In the genomic region with DNA sequence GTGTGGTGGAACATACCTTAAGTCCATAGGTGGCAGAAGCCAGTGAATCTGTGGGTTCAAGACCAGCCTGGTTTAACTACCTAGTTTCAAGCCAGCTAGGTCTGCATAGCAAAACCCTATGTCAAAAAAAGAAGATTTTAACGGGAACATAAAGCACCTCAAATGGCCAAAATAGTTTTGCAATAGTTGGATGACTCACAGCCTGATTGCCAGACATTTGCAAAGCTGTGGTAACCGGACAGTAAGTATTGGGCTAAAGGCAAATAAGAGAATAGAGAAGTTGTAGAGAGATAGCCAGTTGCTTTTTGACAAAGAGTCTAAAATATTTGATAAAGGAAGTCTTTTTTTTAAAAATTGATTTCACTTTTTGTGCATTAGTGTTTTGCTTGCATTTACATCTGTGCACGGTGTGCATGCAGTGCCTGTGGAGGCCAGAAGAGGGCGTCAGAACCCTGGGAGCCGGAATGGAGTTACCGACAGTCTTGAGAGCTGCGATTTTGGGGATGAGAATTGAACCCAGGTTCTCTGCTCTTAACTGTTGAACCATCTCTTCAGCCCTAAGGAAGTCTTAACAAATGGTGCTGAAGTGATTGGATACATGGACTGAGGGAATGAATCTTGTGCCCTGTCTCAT, we compare ENCODE assay signal across 8 mouse cellular contexts. TPM values are rescaled to one million over a fixed set of nuclear protein-coding genes. Genes with fewer than 3 reads are reported as not detected.
A peak's percentile ranks its signal among the peaks of the same experiment; 100 is the strongest.
DNase-seq lines count a peak whose midpoint lies in the region; ATAC-seq and TF ChIP-seq lines count a peak whose summit lies in the region.

A gene (minus strand): TSS at position 75 of the 634 bp plus-strand sequence.

- no peaks in the 10 kb centered on the region for H3K36me3 ChIP-seq in forebrain, embryonic 16.5 days (ENCODE audit: control insufficient read depth, insufficient read depth)
- H3K36me3 ChIP-seq in forebrain, embryonic 14.5 days (ENCODE audit: control insufficient read depth, insufficient read depth, low read length), result no peaks in the 10 kb centered on the region
- no peaks in the 10 kb centered on the region for H3K36me3 ChIP-seq in CH12.LX (replicated peaks in 1 of 2; ENCODE audit: control insufficient read depth in 1 of 2, insufficient read depth in 1 of 2, low read length in 1 of 2)

- no peak within 1 kb of the TSS for H3K4me2 ChIP-seq in forebrain, embryonic 16.5 days (ENCODE audit: low read length)
- no peak within 1 kb of the TSS for H3K4me2 ChIP-seq in forebrain, embryonic 14.5 days (ENCODE audit: low read length)
- no peak within 1 kb of the TSS for H3K4me2 ChIP-seq in CH12.LX (ENCODE audit: insufficient read depth, low read depth, poor library complexity, severe bottlenecking)

- H3K79me2 ChIP-seq in CH12.LX (replicated peaks; ENCODE audit: control insufficient read depth, extremely low read depth, insufficient read depth, poor library complexity, severe bottlenecking), result no peaks in the 10 kb centered on the region

- H3K9ac ChIP-seq in forebrain, embryonic 16.5 days (replicated peaks; ENCODE audit: low read depth, low read length), result no peak within 1 kb of the TSS
- no peak within 1 kb of the TSS for H3K9ac ChIP-seq in forebrain, embryonic 14.5 days (ENCODE audit: low read length)
- no peak within 1 kb of the TSS for H3K9ac ChIP-seq in CH12.LX (ENCODE audit: insufficient read depth, low read depth)

- H3K27ac ChIP-seq in forebrain, embryonic 16.5 days (ENCODE audit: low read length), result no peak within 1 kb of the TSS
- no peak within 1 kb of the TSS for H3K27ac ChIP-seq in forebrain, embryonic 14.5 days (ENCODE audit: low read depth, low read length)
- H3K27ac ChIP-seq in CH12.LX (ENCODE audit: insufficient read depth, low read depth), result no peak within 1 kb of the TSS
- H3K27ac ChIP-seq in cortical plate, adult 2 months (ENCODE audit: insufficient read depth, low read length), result no peak within 1 kb of the TSS

- H3K4me3 ChIP-seq in forebrain, embryonic 16.5 days (replicated peaks; ENCODE audit: low read length), result no peak within 1 kb of the TSS
- no peak within 1 kb of the TSS for H3K4me3 ChIP-seq in forebrain, embryonic 14.5 days (ENCODE audit: low read depth, low read length)
- H3K4me3 ChIP-seq in CH12.LX (replicated peaks in 1 of 3; ENCODE audit: low read depth in 2 of 3, low read length in 2 of 3, poor library complexity in 1 of 3), result no peak within 1 kb of the TSS
- H3K4me3 ChIP-seq in cortical plate, adult 2 months (ENCODE audit: insufficient read depth, low read length), result no peak within 1 kb of the TSS

- 0 out of 2 replicates have a peak, but pooled peaks cover 3% of the 10 kb centered on the region for H3K27me3 ChIP-seq in forebrain, embryonic 16.5 days (replicated peaks; ENCODE audit: control insufficient read depth, insufficient read depth, low read length)
- H3K27me3 ChIP-seq in forebrain, embryonic 14.5 days (replicated peaks; ENCODE audit: control insufficient read depth, insufficient read depth, low read length), result no peaks in the 10 kb centered on the region
- H3K27me3 ChIP-seq in CH12.LX (replicated peaks), result no peaks in the 10 kb centered on the region

- peak; percentile 61 for TF ChIP-seq RAD21 in CH12.LX (IDR thresholded peaks at IDR 0.05; ENCODE audit: low read depth, low read length)

- in situ Hi-C loops in CH12.LX (cut with MboI; ENCODE audit: low pct_ligation_motif_present, low pct_unique_long_range_greater_than_20kb, low sequenced_read_pairs), result loop anchor here (25.0 kb wide), 2 partner anchors 274 to 499 kb away; no protein-coding TSS in a partner anchor

- H3K4me1 ChIP-seq in forebrain, embryonic 16.5 days (replicated peaks; ENCODE audit: control insufficient read depth, insufficient read depth, low read length), result no peaks in the 10 kb centered on the region
- H3K4me1 ChIP-seq in forebrain, embryonic 14.5 days (ENCODE audit: control insufficient read depth, insufficient read depth, low read length), result no peaks in the 10 kb centered on the region
- peaks cover 11 to 56% of the 10 kb centered on the region in 2 experiments for H3K4me1 ChIP-seq in CH12.LX (ENCODE audit: control insufficient read depth in 1 of 2, insufficient read depth in 2 of 2)
- H3K4me1 ChIP-seq in cortical plate, adult 2 months (ENCODE audit: control insufficient read depth, insufficient read depth, low read length), result no peaks in the 10 kb centered on the region

- intact Hi-C loops in heart, postnatal 36 days (cut with DNase I), result no loop called here
- intact Hi-C loops in left cerebral cortex, postnatal 4 days (cut with DNase I), result loop anchor here (10.0 kb wide), 2 partner anchors 301 to 501 kb away; a partner anchor contains a TSS

- WGBS in forebrain, embryonic 16.5 days, result 23% methylated on average over 7 of the region's 7 CpGs
- WGBS in forebrain, embryonic 14.5 days, result 19% methylated on average over 7 of the region's 7 CpGs

- TF ChIP-seq EP300 in CH12.LX (IDR thresholded peaks at IDR 0.05; ENCODE audit: low read length), result no peak

- peak; percentile 65 to 73 for TF ChIP-seq CTCF in CH12.LX (conservative IDR thresholded peaks at IDR 0.05 in 1 of 2, IDR thresholded peaks at IDR 0.05 in 1 of 2; ENCODE audit: low read depth in 2 of 2, low read length in 2 of 2)
- TF ChIP-seq CTCF in cortical plate, adult 2 months (IDR thresholded peaks at IDR 0.05; ENCODE audit: extremely low read depth, insufficient read depth, low read length), result peak; percentile 31; the same call in 1 of the 2 replicates

- no peak for TF ChIP-seq POLR2A in CH12.LX (IDR thresholded peaks at IDR 0.05; ENCODE audit: low read depth, low read length)
- TF ChIP-seq POLR2A in cortical plate, adult 2 months (IDR thresholded peaks at IDR 0.05; ENCODE audit: extremely low read depth, insufficient read depth, low read length), result no peak

- DNase-seq in forebrain, embryonic 14.5 days (ENCODE audit: low spot score), result no peak
- no peak for DNase-seq in CH12.LX (ENCODE audit: extremely low read depth)
- no peak for DNase-seq in heart, postnatal 36 days
- no peak for DNase-seq in left cerebral cortex, postnatal 4 days
- DNase-seq in mesoderm, embryonic 11.5 days (ENCODE audit: low read depth, low spot score), result peak; percentile 35
- no peak for DNase-seq in cerebellum, adult 8-10 months

- ATAC-seq in forebrain, embryonic 16.5 days, result no peak
- no peak for ATAC-seq in forebrain, embryonic 14.5 days

- dilution Hi-C loops in CH12.LX (cut with MboI; ENCODE audit: extremely low pct_ligation_motif_present, extremely low pct_unique_long_range_greater_than_20kb, low sequenced_read_pairs), result no loop called here

- no peaks in the 10 kb centered on the region for H3K9me3 ChIP-seq in forebrain, embryonic 16.5 days (ENCODE audit: control insufficient read depth, low read length)
- no peaks in the 10 kb centered on the region for H3K9me3 ChIP-seq in forebrain, embryonic 14.5 days (replicated peaks; ENCODE audit: control insufficient read depth, low read length)
- peaks cover 3% of the 10 kb centered on the region for H3K9me3 ChIP-seq in CH12.LX (replicated peaks; ENCODE audit: low read length)

TF ChIP-seq in CH12.LX, 34 proteins besides CTCF, POLR2A, EP300 and RAD21:
- TF ChIP-seq MEF2A (IDR thresholded peaks at IDR 0.05; ENCODE audit: borderline replicate concordance, low read depth, low read length) (no peak), HCFC1 (IDR thresholded peaks at IDR 0.05; ENCODE audit: low read depth, low read length) (no peak), ZNF384 (IDR thresholded peaks at IDR 0.05; ENCODE audit: low read depth, low read length) (no peak), USF1 (IDR thresholded peaks at IDR 0.05; ENCODE audit: low read depth, low read length) (no peak), ELF1 (IDR thresholded peaks at IDR 0.05; ENCODE audit: low read depth, low read length) (no peak), SMC3 (IDR thresholded peaks at IDR 0.05; ENCODE audit: low read depth, low read length) (peak; percentile 49)

RNA-seq across cellular contexts. Expression of the gene that starts here (rescaled TPM):
- 11.5 and 14.7 TPM in 2 replicates for polyA plus RNA-seq in forebrain, embryonic 16.5 days (2015; fragmentation: Nextera tagmentation; extraction: Ambion mirVana)
- polyA plus RNA-seq in forebrain, embryonic 14.5 days (2014; fragmentation: Nextera tagmentation; extraction: Ambion mirVana), result 8.6 and 11.2 TPM in 2 replicates
- total RNA-seq in CH12.LX (2012; rRNA removed) (36.8 and 45.3 TPM in 2 replicates), CH12.LX (2014; rRNA removed) (23.4 and 24.2 TPM in 2 replicates)
- polyA plus RNA-seq in CH12.LX (2012; ENCODE audit: insufficient read length, low read depth), result 46.1 and 47.6 TPM in 2 replicates
- 27.5 and 28.3 TPM in 2 replicates for polyA plus RNA-seq in cortical plate, adult 2 months (2012; rRNA removed)
- 10 to 100 TPM; 13.2 to 15.8 TPM for total RNA-seq in heart, postnatal 36 days (2021)
- total RNA-seq in left cerebral cortex, postnatal 4 days (2021), result 10 to 100 TPM; 17.4 to 21.1 TPM
